Mouse (Mus musculus): Measurements from ENCODE around the gene Wscd1. TPM values are rescaled to one million over a fixed set of nuclear protein-coding genes. Genes with fewer than 3 reads are reported as not detected.

Wscd1 gene
- total RNA-seq, 1 experiment from 2014 or later, result 7.0 TPM

GRCm38 (mm10) chr11:71822031-71822430 is 72.3 kb downstream of the Wscd1 start:
- DNase-seq, result no peak

- no peak for DNase-seq
Measured at GRCm38 (mm10) chr11:71824971-71825370, 75.3 kb downstream of the Wscd1 start.
